Mouse (Mus musculus): Measurements from ENCODE around the gene Ccr1. TPM values are rescaled to one million over a fixed set of nuclear protein-coding genes. Genes with fewer than 3 reads are reported as not detected.

Ccr1 gene
- total and polyA plus RNA-seq, 2 experiments from 2014 or later = 0.21 to 0.63 TPM

GRCm38 (mm10) chr9:123932911-123933675 lies 35.4 kb downstream of the Ccr1 start:
- H3K9ac ChIP-seq (replicated peaks; ENCODE audit: low read length) = no peak overlapping the region
- H3K27ac ChIP-seq = no peak overlapping the region
- no peak overlapping the region for H3K4me2 ChIP-seq (ENCODE audit: low read depth, low read length)
- H3K4me3 ChIP-seq (ENCODE audit: low read length) = no peak overlapping the region
- 92% methylated on average over 19 of the region's 19 CpGs for WGBS
- no peaks in the 10 kb centered on the region for H3K4me1 ChIP-seq (ENCODE audit: insufficient read depth, low read length)
- H3K27me3 ChIP-seq (ENCODE audit: insufficient read depth, low read length) = no peaks in the 10 kb centered on the region
- no peaks in the 10 kb centered on the region for H3K9me3 ChIP-seq (ENCODE audit: low read length)
- TF ChIP-seq CTCF (IDR thresholded peaks at IDR 0.05; ENCODE audit: low read depth) = no peak
- ATAC-seq (no peak), DNase-seq (ENCODE audit: low spot score) (no peak)
- H3K36me3 ChIP-seq (ENCODE audit: insufficient read depth, low read length) = no peaks in the 10 kb centered on the region

DNA sequence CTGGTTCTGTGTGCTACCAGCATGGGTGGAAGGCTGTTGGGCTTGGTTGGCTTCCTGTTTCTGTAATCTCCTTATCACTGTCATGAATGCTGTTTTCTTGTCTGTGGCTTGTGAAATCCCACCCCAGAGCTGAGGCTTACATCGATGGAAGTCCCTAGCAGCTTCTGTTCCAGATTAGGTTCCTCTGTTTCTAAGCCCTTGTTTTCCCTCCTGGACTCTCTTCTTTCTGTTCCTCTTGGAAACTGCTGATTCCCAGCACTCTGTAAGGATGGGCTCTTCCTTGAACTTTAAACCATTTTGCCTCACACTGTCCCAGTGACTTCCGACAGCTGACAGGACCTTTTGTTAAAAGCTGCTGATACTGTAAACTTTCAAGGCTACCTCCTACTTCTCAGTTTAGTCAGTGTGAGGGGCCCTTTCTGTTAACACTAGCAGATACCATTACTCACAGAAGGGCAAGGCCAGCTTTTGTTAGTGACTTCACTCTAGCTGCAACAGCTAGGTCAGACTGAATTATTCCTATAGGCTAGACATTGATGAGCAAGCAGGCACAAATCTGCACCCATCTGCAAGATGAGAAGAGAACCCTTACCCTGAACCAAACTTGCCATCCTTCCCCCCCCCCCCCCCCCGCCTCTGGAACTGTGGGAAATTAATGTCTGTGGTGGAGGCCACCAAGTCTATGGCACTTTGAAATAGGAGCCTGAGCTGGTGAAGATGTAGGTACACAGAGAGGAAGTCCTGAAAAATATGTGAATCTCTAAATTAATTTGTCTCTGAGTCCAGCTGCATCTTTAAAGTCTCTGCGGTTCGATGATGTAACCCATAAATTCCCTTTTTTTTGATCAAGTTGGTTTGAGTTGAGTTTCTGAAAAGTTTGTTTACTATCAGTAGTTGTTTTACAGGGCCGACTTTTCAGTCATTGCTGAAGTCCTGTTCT lies 36.5 kb downstream of the Ccr1 start:
- ATAC-seq (no peak), DNase-seq (ENCODE audit: low spot score) (peak; percentile 3)
- TF ChIP-seq CTCF (IDR thresholded peaks at IDR 0.05; ENCODE audit: low read depth) = no peak
- no peaks in the 10 kb centered on the region for H3K4me1 ChIP-seq (ENCODE audit: insufficient read depth, low read length)
- H3K27ac ChIP-seq = no peak overlapping the region
- WGBS = 82% methylated on average over 6 of the region's 6 CpGs
- no peak overlapping the region for H3K4me2 ChIP-seq (ENCODE audit: low read depth, low read length)
- H3K27me3 ChIP-seq (ENCODE audit: insufficient read depth, low read length) = no peaks in the 10 kb centered on the region
- no peaks in the 10 kb centered on the region for H3K9me3 ChIP-seq (ENCODE audit: low read length)
- H3K36me3 ChIP-seq (ENCODE audit: insufficient read depth, low read length) = no peaks in the 10 kb centered on the region
- H3K4me3 ChIP-seq (ENCODE audit: low read length) = no peak overlapping the region
- H3K9ac ChIP-seq (replicated peaks; ENCODE audit: low read length) = no peak overlapping the region

GRCm38 (mm10) chr9:123930926-123931325 lies 37.6 kb downstream of the Ccr1 start:
- ATAC-seq (no peak), DNase-seq (ENCODE audit: low spot score) (no peak)
- H3K9ac ChIP-seq (replicated peaks; ENCODE audit: low read length) = no peak overlapping the region
- H3K4me2 ChIP-seq (ENCODE audit: low read depth, low read length) = no peak overlapping the region
- no peak overlapping the region for H3K4me3 ChIP-seq (ENCODE audit: low read length)
- H3K36me3 ChIP-seq (ENCODE audit: insufficient read depth, low read length) = no peaks in the 10 kb centered on the region
- H3K27me3 ChIP-seq (ENCODE audit: insufficient read depth, low read length) = no peaks in the 10 kb centered on the region
- no peak for TF ChIP-seq CTCF (IDR thresholded peaks at IDR 0.05; ENCODE audit: low read depth)
- H3K9me3 ChIP-seq (ENCODE audit: low read length) = no peaks in the 10 kb centered on the region
- no peaks in the 10 kb centered on the region for H3K4me1 ChIP-seq (ENCODE audit: insufficient read depth, low read length)
- 90% methylated on average over 3 of the region's 3 CpGs for WGBS
- H3K27ac ChIP-seq = no peak overlapping the region

DNA sequence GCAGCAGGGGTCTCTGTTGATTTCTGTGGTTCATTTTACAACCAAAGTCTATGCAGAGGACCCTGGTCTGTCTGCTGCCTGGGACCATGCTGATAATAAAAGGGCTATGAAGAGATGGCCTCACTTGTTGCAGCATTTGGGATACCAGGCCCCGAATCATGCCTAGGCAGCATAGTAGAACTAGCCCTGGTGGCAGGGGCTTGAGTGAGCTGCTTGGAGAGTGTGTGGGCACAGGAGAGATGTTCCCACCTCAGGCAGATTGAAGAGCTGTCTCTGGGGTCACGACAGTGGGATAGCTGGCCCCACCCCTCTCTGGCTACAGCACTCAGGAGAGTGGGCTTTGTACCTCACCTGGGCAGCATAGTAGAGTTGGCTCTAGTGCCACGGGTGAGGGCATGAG lies 38.0 kb downstream of the Ccr1 start:
- no peak for ATAC-seq
- TF ChIP-seq CTCF (IDR thresholded peaks at IDR 0.05; ENCODE audit: low read depth) = no peak

GRCm38 (mm10) chr9:123929936-123930335 lies 38.6 kb downstream of the Ccr1 start:
- Histone ChIP-seq H3K9ac (replicated peaks; ENCODE audit: low read length) (no peak overlapping the region), H3K27ac (no peak overlapping the region), H3K9me3 (ENCODE audit: low read length) (no peaks in the 10 kb centered on the region), H3K4me2 (ENCODE audit: low read depth, low read length) (no peak overlapping the region), H3K36me3 (ENCODE audit: insufficient read depth, low read length) (no peaks in the 10 kb centered on the region), H3K4me1 (ENCODE audit: insufficient read depth, low read length) (no peaks in the 10 kb centered on the region), H3K27me3 (ENCODE audit: insufficient read depth, low read length) (no peaks in the 10 kb centered on the region), H3K4me3 (ENCODE audit: low read length) (no peak overlapping the region)
- 78% methylated on average over 4 of the region's 4 CpGs for WGBS
- DNase-seq (ENCODE audit: low spot score) (no peak), ATAC-seq (no peak)
- TF ChIP-seq CTCF (IDR thresholded peaks at IDR 0.05; ENCODE audit: low read depth) = no peak

More for the DNA sequence above, 38.0 kb downstream of the Ccr1 start:
- WGBS = 84% methylated on average over 3 of the region's 3 CpGs
- Histone ChIP-seq H3K4me2 (ENCODE audit: low read depth, low read length) (no peak overlapping the region), H3K4me3 (ENCODE audit: low read length) (no peak overlapping the region), H3K27ac (no peak overlapping the region), H3K27me3 (ENCODE audit: insufficient read depth, low read length) (no peaks in the 10 kb centered on the region), H3K9me3 (ENCODE audit: low read length) (no peaks in the 10 kb centered on the region), H3K4me1 (ENCODE audit: insufficient read depth, low read length) (no peaks in the 10 kb centered on the region), H3K9ac (replicated peaks; ENCODE audit: low read length) (no peak overlapping the region), H3K36me3 (ENCODE audit: insufficient read depth, low read length) (no peaks in the 10 kb centered on the region)
- no peak for DNase-seq (ENCODE audit: low spot score)

DNA sequence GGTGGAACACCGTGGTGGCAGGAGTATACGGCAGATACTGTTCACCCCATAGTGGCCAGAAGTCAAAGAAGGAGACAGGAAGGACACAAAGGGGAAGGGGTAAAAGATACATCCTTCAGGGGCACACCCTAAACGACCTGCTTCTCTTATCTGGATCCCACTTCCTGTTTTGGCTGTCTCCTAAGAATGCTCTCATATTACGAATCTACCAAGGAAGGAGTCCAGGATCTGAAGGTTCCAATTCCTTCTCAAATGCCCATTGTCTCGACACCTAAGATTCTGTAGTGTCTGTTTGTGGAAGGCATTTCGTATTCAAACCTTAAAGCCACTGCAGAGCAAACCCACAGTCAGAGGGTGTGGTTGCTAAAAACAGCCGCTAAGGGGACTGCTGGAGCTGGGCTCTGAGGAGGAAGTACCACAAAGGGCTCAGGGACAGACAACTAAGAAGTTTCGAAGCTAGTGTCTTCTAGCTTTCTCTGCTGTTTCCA lies 39.7 kb downstream of the Ccr1 start:
- no peaks in the 10 kb centered on the region for H3K27me3 ChIP-seq (ENCODE audit: insufficient read depth, low read length)
- 57% methylated on average over 8 of the region's 8 CpGs for WGBS

More for the DNA sequence above, 39.7 kb downstream of the Ccr1 start:
- Histone ChIP-seq H3K9me3 (ENCODE audit: low read length) (no peaks in the 10 kb centered on the region), H3K27ac (no peak overlapping the region), H3K4me3 (ENCODE audit: low read length) (no peak overlapping the region), H3K36me3 (ENCODE audit: insufficient read depth, low read length) (no peaks in the 10 kb centered on the region), H3K9ac (replicated peaks; ENCODE audit: low read length) (no peak overlapping the region), H3K4me2 (ENCODE audit: low read depth, low read length) (no peak overlapping the region), H3K4me1 (ENCODE audit: insufficient read depth, low read length) (no peaks in the 10 kb centered on the region)
- ATAC-seq (no peak), DNase-seq (ENCODE audit: low spot score) (no peak)
- TF ChIP-seq CTCF (IDR thresholded peaks at IDR 0.05; ENCODE audit: low read depth) = no peak

Measured in hindbrain, postnatal 0 days (tissue).